Mouse (Mus musculus) ES-E14 (cell line): Measurements from ENCODE around the gene Slc13a3. TPM values are rescaled to one million over a fixed set of nuclear protein-coding genes. Genes with fewer than 3 reads are reported as not detected.

Experiments
- DNase-seq: peaks from one replicate; pipeline ENCODE4 v3.0.0-alpha.2; 2013; ENCODE audit warnings: low read depth, low spot score
- H3K27ac ChIP-seq: 2 replicates; pipeline ENCODE4 v1.5.1; 2012; ENCODE audit warnings: low read depth, mild to moderate bottlenecking, low read length, moderate library complexity, mixed read lengths; ENCODE audit not compliant: poor library complexity, insufficient read depth, severe bottlenecking
- H3K36me3 ChIP-seq: 2 replicates; pipeline ENCODE4 v1.6.1; 2012; ENCODE audit warnings: mild to moderate bottlenecking, low read length, moderate library complexity, mixed read lengths; ENCODE audit not compliant: control insufficient read depth, poor library complexity, insufficient read depth, severe bottlenecking
- H3K4me1 ChIP-seq, 2 experiments: fragments of 150-350 bp in 1 of 2; sonication (generic) in 1 of 2; 2 replicates each; pipeline ENCODE4 v1.6.1; 2012; ENCODE audit warnings: low read length in 2 of 2, mild to moderate bottlenecking in 1 of 2, mixed read lengths in 1 of 2; ENCODE audit not compliant: control insufficient read depth in 2 of 2, insufficient read depth in 2 of 2, poor library complexity in 1 of 2
- H3K4me3 ChIP-seq, 2 experiments: fragments of 150-350 bp in 1 of 2; sonication (generic) in 1 of 2; 2 replicates each; pipeline ENCODE4 v1.5.1; 2012; ENCODE audit warnings: low read length in 2 of 2, low read depth in 1 of 2, mild to moderate bottlenecking in 1 of 2, mixed read lengths in 1 of 2; ENCODE audit not compliant: insufficient read depth in 1 of 2, poor library complexity in 1 of 2, severe bottlenecking in 1 of 2
- H3K9ac ChIP-seq: 2 replicates; pipeline ENCODE4 v1.6.1; 2012; ENCODE audit warnings: low read depth, mild to moderate bottlenecking, low read length, mixed read lengths; ENCODE audit not compliant: poor library complexity, insufficient read depth, severe bottlenecking
- H3K9me3 ChIP-seq: fragments of 150-350 bp; sonication (generic); 2 replicates; pipeline ENCODE4 v1.6.1; 2012; ENCODE audit warnings: low read depth, mild to moderate bottlenecking, low read length; ENCODE audit not compliant: control insufficient read depth, insufficient read depth
- CHD2 ChIP-seq: IDR thresholded peaks from 2 replicates; pipeline ENCODE4 v1.6.1; 2014; ENCODE audit warnings: mild to moderate bottlenecking, low read depth, low read length, inconsistent platforms
- HCFC1 ChIP-seq: IDR thresholded peaks from 2 replicates; pipeline ENCODE4 v1.6.1; 2012; ENCODE audit warnings: low read length, inconsistent platforms, borderline replicate concordance; ENCODE audit not compliant: insufficient read depth
- MAFK ChIP-seq: IDR thresholded peaks from 2 replicates; pipeline ENCODE4 v1.6.1; 2014; ENCODE audit warnings: mild to moderate bottlenecking, low read depth, low read length, inconsistent platforms; ENCODE audit not compliant: insufficient read depth
- ZC3H11A ChIP-seq: IDR thresholded peaks from 2 replicates; pipeline ENCODE4 v1.6.1; 2012; ENCODE audit warnings: low read depth, mild to moderate bottlenecking, inconsistent platforms, low read length, borderline replicate concordance
- ZNF384 ChIP-seq: IDR thresholded peaks from 2 replicates; pipeline ENCODE4 v1.6.1; 2012; ENCODE audit warnings: low read depth, low read length, inconsistent platforms
- in situ Hi-C, 2 experiments: fragments of 600-800 bp; cut with MboI; formaldehyde crosslinking; loops; one replicate each; pipeline ENCODE4 v1.15.1; 2025; ENCODE audit warnings: low sequenced_read_pairs in 2 of 2, inconsistent platforms in 1 of 2; ENCODE audit not compliant: unreplicated experiment in 2 of 2
- total RNA-seq: library from RNA; depleted of rRNA; stranded (reverse); fragments of 300-350 nt; gene quantifications from 2 replicates; pipeline ENCODE4 v1.2.3, GENCODE M21; 2012

The Slc13a3 gene
- total RNA-seq, 1 experiment = 0.22 TPM

DNA sequence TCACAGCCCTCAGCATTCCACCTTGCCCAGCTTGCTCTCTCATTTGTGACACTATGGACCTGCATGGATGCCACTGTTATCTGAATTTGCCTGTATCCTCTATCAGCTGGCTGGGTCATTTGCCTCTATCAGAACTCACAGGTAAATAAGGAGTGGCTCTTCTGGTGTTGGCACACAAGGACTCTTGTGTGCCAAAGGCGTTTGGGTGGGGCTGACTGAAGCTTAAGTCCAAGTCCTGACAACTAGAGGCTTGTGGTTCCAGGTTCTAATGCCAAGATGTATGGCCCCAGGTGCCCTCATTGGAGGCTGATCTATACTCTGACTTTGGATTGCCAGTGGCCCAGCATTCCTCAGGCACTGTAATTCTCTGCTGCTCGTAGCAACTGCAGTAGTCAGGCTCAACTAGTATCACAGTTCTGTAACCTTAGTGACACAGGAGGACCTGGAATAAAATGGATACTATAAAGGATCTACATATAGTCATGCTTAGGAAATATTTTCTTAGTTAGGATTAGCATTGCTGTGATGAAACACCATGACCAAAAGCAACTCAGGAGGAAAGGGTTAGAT, 24.8 kb upstream of the Slc13a3 start:
- TF ChIP-seq ZNF384 = no peak
- TF ChIP-seq CHD2 = no peak
- no peak for TF ChIP-seq HCFC1
- no peak for TF ChIP-seq ZC3H11A
- no peak for TF ChIP-seq MAFK
- DNase-seq = no peak
- in situ Hi-C loops = no loop called here
- Histone ChIP-seq H3K9me3 (no peaks in the 10 kb centered on the region), H3K36me3 (no peaks in the 10 kb centered on the region), H3K27ac (no peak overlapping the region), H3K4me3 (no peak overlapping the region), H3K4me1 (peaks cover 0 to 6% of the 10 kb centered on the region in 2 experiments; a peak in 2 of 4 replicates), H3K9ac (no peak overlapping the region)

DNA sequence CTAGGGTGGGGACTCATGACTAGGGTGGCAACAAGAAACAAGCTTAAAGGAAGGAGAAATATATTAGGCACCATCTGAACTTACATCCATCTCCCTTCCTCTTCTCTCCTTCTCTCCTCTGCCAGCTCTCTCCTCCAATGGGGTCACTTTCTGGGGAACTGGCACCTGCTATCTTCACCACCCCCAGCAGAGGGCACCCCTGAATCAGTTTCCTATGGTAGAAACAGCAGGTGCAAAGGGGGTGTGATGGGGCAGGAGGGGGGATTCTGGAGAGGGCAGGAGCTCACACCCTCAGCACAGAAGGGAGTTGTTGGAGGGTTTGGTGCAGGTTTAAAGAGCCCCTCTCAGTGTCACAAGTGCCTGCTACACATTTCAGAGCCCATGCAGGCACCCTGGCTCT, 23.2 kb upstream of the Slc13a3 start:
- H3K27ac ChIP-seq = no peak overlapping the region
- in situ Hi-C loops = no loop called here

DNA sequence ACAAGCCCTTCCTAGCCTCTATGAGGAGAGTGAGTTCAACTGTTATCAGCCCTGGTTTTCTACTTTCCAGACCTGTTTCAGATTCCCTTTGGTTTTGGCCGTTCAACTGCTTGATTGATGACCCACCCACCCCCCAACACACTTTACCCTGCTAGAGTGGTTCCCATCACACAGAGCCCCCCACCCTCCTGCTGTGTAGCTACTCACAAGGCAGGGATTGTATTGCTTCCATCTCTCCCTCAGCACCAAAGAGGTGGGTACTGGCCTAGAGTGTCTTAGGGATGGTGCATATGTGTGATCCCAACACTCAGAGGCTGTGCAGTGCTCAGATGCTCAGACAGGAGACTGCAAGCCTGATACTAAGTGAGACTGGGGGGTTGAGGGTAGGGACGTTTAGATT, 21.5 kb upstream of the Slc13a3 start:
- Histone ChIP-seq H3K4me3 (no peak overlapping the region), H3K36me3 (peaks cover 9% of the 10 kb centered on the region; the same call in 1 of the 2 replicates), H3K4me1 (peaks cover 3 to 6% of the 10 kb centered on the region in 2 experiments; a peak in 2 of 4 replicates), H3K9ac (no peak overlapping the region), H3K9me3 (no peaks in the 10 kb centered on the region), H3K27ac (no peak overlapping the region)
- no peak for DNase-seq
- in situ Hi-C loops = no loop called here
- TF ChIP-seq CHD2 = no peak

More for the DNA sequence above, 23.2 kb upstream of the Slc13a3 start:
- no peak overlapping the region for H3K9ac ChIP-seq
- DNase-seq = peak; percentile 44
- H3K36me3 ChIP-seq = no peaks in the 10 kb centered on the region
- H3K4me1 ChIP-seq = peaks cover 3 to 6% of the 10 kb centered on the region in 2 experiments; a peak in 2 of 4 replicates
- TF ChIP-seq HCFC1 (no peak), MAFK (no peak), ZNF384 (no peak), ZC3H11A (no peak), CHD2 (no peak)
- H3K9me3 ChIP-seq = no peaks in the 10 kb centered on the region
- H3K4me3 ChIP-seq = no peak overlapping the region

DNA sequence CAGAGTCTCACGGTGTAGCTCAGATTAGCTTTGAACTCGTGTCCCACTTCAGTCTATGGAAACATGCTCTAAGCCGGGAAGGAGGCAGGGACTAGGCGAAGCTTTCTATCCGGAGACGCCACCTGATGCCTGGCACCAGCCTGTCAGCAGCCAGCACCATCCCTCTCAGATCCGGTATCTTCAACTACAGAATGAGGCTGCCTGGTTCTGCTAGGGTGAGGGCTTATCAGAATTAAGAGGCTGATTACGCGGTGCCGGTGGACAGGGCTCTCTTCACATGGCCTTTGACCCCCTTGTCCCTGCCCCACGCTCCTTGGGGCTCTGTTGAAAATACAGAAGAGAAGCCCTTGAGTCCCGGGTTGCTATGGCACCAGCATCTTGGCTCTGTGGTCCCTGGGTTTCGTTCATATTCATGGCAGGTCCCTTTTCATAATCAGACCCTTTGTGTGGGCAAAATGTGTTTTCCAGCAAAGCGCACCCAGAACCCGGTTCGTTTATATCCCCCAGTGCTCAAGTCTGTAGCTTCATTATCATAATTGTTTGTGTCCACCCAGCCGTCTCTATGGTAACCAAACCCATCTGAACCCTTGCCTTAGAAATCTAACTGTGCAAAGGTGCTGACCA, 20.7 kb upstream of the Slc13a3 start:
- H3K36me3 ChIP-seq = peaks cover 12% of the 10 kb centered on the region; the same call in 1 of the 2 replicates

More for the DNA sequence above, 20.7 kb upstream of the Slc13a3 start:
- Histone ChIP-seq H3K4me3 (peak overlapping the region; percentile 64 to 89), H3K9me3 (no peaks in the 10 kb centered on the region), H3K9ac (peak overlapping the region; percentile 69), H3K27ac (peak overlapping the region; percentile 32; the same call in 1 of the 2 replicates), H3K4me1 (peaks cover 3 to 6% of the 10 kb centered on the region in 2 experiments; a peak in 2 of 4 replicates)
- DNase-seq = no peak
- in situ Hi-C loops = no loop called here
- no peak for TF ChIP-seq ZC3H11A
